8 mouse cellular contexts compared by ENCODE assay signal in genomic region chr11:119941794-119942193, GRCm38 (mm10). TPM values are rescaled to one million over a fixed set of nuclear protein-coding genes. Genes with fewer than 3 reads are reported as not detected.
DNase-seq lines count a peak whose midpoint lies in the region; ATAC-seq and TF ChIP-seq lines count a peak whose summit lies in the region.

No protein-coding gene starts in this region.

- H3K36me3 ChIP-seq in heart, embryonic 10.5 days = no peaks in the 10 kb centered on the region
- no peaks in the 10 kb centered on the region for H3K36me3 ChIP-seq in CH12.LX (replicated peaks in 1 of 2; ENCODE audit: control insufficient read depth in 1 of 2, insufficient read depth in 1 of 2, low read length in 1 of 2)
- H3K36me3 ChIP-seq in forebrain, embryonic 14.5 days (ENCODE audit: control insufficient read depth, insufficient read depth, low read length) = no peaks in the 10 kb centered on the region
- no peaks in the 10 kb centered on the region for H3K36me3 ChIP-seq in liver, embryonic 15.5 days (replicated peaks)

- WGBS in heart, embryonic 10.5 days = 7% methylated on average over 8 of the region's 8 CpGs
- 2% methylated on average over 8 of the region's 8 CpGs for WGBS in forebrain, embryonic 14.5 days
- WGBS in liver, embryonic 15.5 days (ENCODE audit: insufficient replicate concordance) = 15% methylated on average over 8 of the region's 8 CpGs

- H3K9me3 ChIP-seq in heart, embryonic 10.5 days = no peaks in the 10 kb centered on the region
- H3K9me3 ChIP-seq in CH12.LX (replicated peaks; ENCODE audit: low read length) = no peaks in the 10 kb centered on the region
- no peaks in the 10 kb centered on the region for H3K9me3 ChIP-seq in forebrain, embryonic 14.5 days (replicated peaks; ENCODE audit: control insufficient read depth, low read length)
- no peaks in the 10 kb centered on the region for H3K9me3 ChIP-seq in liver, embryonic 15.5 days (replicated peaks)

- in situ Hi-C loops in CH12.LX (cut with MboI; ENCODE audit: low pct_ligation_motif_present, low pct_unique_long_range_greater_than_20kb, low sequenced_read_pairs) = no loop called here

- TF ChIP-seq POLR2A in CH12.LX (IDR thresholded peaks at IDR 0.05; ENCODE audit: low read depth, low read length) = no peak

- H3K4me1 ChIP-seq in heart, embryonic 10.5 days = peaks cover 84% of the 10 kb centered on the region
- H3K4me1 ChIP-seq in CH12.LX (ENCODE audit: control insufficient read depth in 1 of 2, insufficient read depth in 2 of 2) = peaks cover 5 to 46% of the 10 kb centered on the region in 2 experiments
- peaks cover 27% of the 10 kb centered on the region for H3K4me1 ChIP-seq in forebrain, embryonic 14.5 days (ENCODE audit: control insufficient read depth, insufficient read depth, low read length)
- peaks cover 83% of the 10 kb centered on the region for H3K4me1 ChIP-seq in liver, embryonic 15.5 days (replicated peaks)

- TF ChIP-seq EP300 in CH12.LX (IDR thresholded peaks at IDR 0.05; ENCODE audit: low read length) = no peak

- H3K9ac ChIP-seq in CH12.LX (ENCODE audit: insufficient read depth, low read depth) = peak overlapping the region; percentile 7; the same call in 1 of the 2 replicates
- peak overlapping the region; percentile 71 for H3K9ac ChIP-seq in forebrain, embryonic 14.5 days (ENCODE audit: low read length)
- no peak overlapping the region for H3K9ac ChIP-seq in liver, embryonic 15.5 days

- dilution Hi-C loops in CH12.LX (cut with MboI; ENCODE audit: extremely low pct_ligation_motif_present, extremely low pct_unique_long_range_greater_than_20kb, low sequenced_read_pairs) = no loop called here

- no peaks in the 10 kb centered on the region for H3K79me2 ChIP-seq in CH12.LX (replicated peaks; ENCODE audit: control insufficient read depth, extremely low read depth, insufficient read depth, poor library complexity, severe bottlenecking)

- TF ChIP-seq CTCF in CH12.LX (conservative IDR thresholded peaks at IDR 0.05 in 1 of 2, IDR thresholded peaks at IDR 0.05 in 1 of 2; ENCODE audit: low read depth in 2 of 2, low read length in 2 of 2) = no peak

- H3K27me3 ChIP-seq in heart, embryonic 10.5 days (ENCODE audit: insufficient read depth, poor library complexity, severe bottlenecking) = peaks cover 63% of the 10 kb centered on the region
- H3K27me3 ChIP-seq in CH12.LX (replicated peaks) = peaks cover 52% of the 10 kb centered on the region
- no peaks in the 10 kb centered on the region for H3K27me3 ChIP-seq in forebrain, embryonic 14.5 days (replicated peaks; ENCODE audit: control insufficient read depth, insufficient read depth, low read length)
- H3K27me3 ChIP-seq in liver, embryonic 15.5 days = peaks cover 83% of the 10 kb centered on the region

- peak overlapping the region; percentile 90; the same call in 1 of the 2 replicates for H3K27ac ChIP-seq in heart, embryonic 10.5 days
- no peak overlapping the region for H3K27ac ChIP-seq in CH12.LX (ENCODE audit: insufficient read depth, low read depth)
- peak overlapping the region; percentile 82 for H3K27ac ChIP-seq in forebrain, embryonic 14.5 days (ENCODE audit: low read depth, low read length)
- H3K27ac ChIP-seq in liver, embryonic 15.5 days (replicated peaks) = no peak overlapping the region

- ATAC-seq in forebrain, embryonic 14.5 days = no peak
- ATAC-seq in liver, embryonic 15.5 days (ENCODE audit: insufficient read depth) = no peak
- ATAC-seq in megakaryocyte-erythroid progenitor cell, adult 5-6 weeks (replicated peaks; ENCODE audit: low FRiP score, low TSS enrichment, poor library complexity, severe bottlenecking) = no peak

- H3K4me3 ChIP-seq in heart, embryonic 10.5 days = peak overlapping the region; percentile 80
- H3K4me3 ChIP-seq in CH12.LX (replicated peaks in 1 of 3; ENCODE audit: low read depth in 2 of 3, low read length in 2 of 3, poor library complexity in 1 of 3) = peak overlapping the region in 2 of 3 experiments; percentile 5 to 50
- peak overlapping the region; percentile 70 for H3K4me3 ChIP-seq in forebrain, embryonic 14.5 days (ENCODE audit: low read depth, low read length)
- peak overlapping the region; percentile 67 for H3K4me3 ChIP-seq in liver, embryonic 15.5 days (replicated peaks)

- DNase-seq in heart, embryonic 10.5 days (ENCODE audit: low spot score) = no peak
- DNase-seq in heart, adult 8-10 months (ENCODE audit: low spot score) = no peak
- no peak for DNase-seq in CH12.LX (ENCODE audit: extremely low read depth)
- DNase-seq in forebrain, embryonic 14.5 days (ENCODE audit: low spot score) = peak; percentile 27
- DNase-seq in urinary bladder, postnatal 25 days (ENCODE audit: low spot score) = no peak
- DNase-seq in layer of hippocampus, postnatal 36 days = no peak

- TF ChIP-seq RAD21 in CH12.LX (IDR thresholded peaks at IDR 0.05; ENCODE audit: low read depth, low read length) = no peak

- peak overlapping the region; percentile 97 for H3K4me2 ChIP-seq in CH12.LX (ENCODE audit: insufficient read depth, low read depth, poor library complexity, severe bottlenecking)
- peak overlapping the region; percentile 97 for H3K4me2 ChIP-seq in forebrain, embryonic 14.5 days (ENCODE audit: low read length)
- peak overlapping the region; percentile 97 for H3K4me2 ChIP-seq in liver, embryonic 15.5 days

TF ChIP-seq in CH12.LX, 34 proteins besides CTCF, POLR2A, EP300 and RAD21:
- TF ChIP-seq TBP (conservative IDR thresholded peaks at IDR 0.05; ENCODE audit: low read depth, low read length) (no peak), PAX5 (IDR thresholded peaks at IDR 0.05; ENCODE audit: low read length) (no peak), NELFE (IDR thresholded peaks at IDR 0.05; ENCODE audit: low read depth, low read length) (no peak)

RNA-seq across cellular contexts. Expression of gene Baiap2, which starts 0.8 kb away (rescaled TPM):
- polyA plus RNA-seq in heart, embryonic 10.5 days (2016; fragmentation: Nextera tagmentation; extraction: Ambion mirVana) = 11.6 and 13.1 TPM in 2 replicates
- 10 to 100 TPM in 1 of 4 experiments, 1 to 10 TPM in 3; 4.8 to 10.0 (median 5.8) TPM for total RNA-seq in heart, adult 8-10 months (2022)
- total RNA-seq in CH12.LX (2012; rRNA removed) (6.7 and 9.9 TPM in 2 replicates), CH12.LX (2014; rRNA removed) (3.2 and 3.4 TPM in 2 replicates)
- polyA plus RNA-seq in CH12.LX (2012; ENCODE audit: insufficient read length, low read depth) = 5.6 and 6.1 TPM in 2 replicates
- 18.7 and 25.2 TPM in 2 replicates for polyA plus RNA-seq in forebrain, embryonic 14.5 days (2014; fragmentation: Nextera tagmentation; extraction: Ambion mirVana)
- 8.0 and 9.4 TPM in 2 replicates for polyA plus RNA-seq in liver, embryonic 15.5 days (2015; fragmentation: Nextera tagmentation; extraction: Ambion mirVana)
- 100 to 1,000 TPM; 246 to 257 TPM for total RNA-seq in layer of hippocampus, postnatal 36 days (2021)
- total RNA-seq in megakaryocyte-erythroid progenitor cell, adult 5-6 weeks (2014; fragmentation: Nextera tagmentation) = 1.0 and 2.3 TPM in 2 replicates
- 1.5 and 17.7 TPM in 2 replicates for total RNA-seq in megakaryocyte-erythroid progenitor cell, adult 5-6 weeks (2017)

RNA-seq across cellular contexts. Expression of gene Chmp6, which starts 28.6 kb away (rescaled TPM):
- 86.7 and 96.6 TPM in 2 replicates for polyA plus RNA-seq in heart, embryonic 10.5 days (2016; fragmentation: Nextera tagmentation; extraction: Ambion mirVana)
- total RNA-seq in heart, adult 8-10 months (2022) = 10 to 100 TPM; 29.9 to 33.7 (median 30.4) TPM
- total RNA-seq in CH12.LX (2012; rRNA removed) = 59.7 and 67.2 TPM in 2 replicates
- total RNA-seq in CH12.LX (2014; rRNA removed) = 63.2 and 70.6 TPM in 2 replicates
- polyA plus RNA-seq in CH12.LX (2012; ENCODE audit: insufficient read length, low read depth) = 50.3 and 67.9 TPM in 2 replicates
- polyA plus RNA-seq in forebrain, embryonic 14.5 days (2014; fragmentation: Nextera tagmentation; extraction: Ambion mirVana) = 90.0 and 92.7 TPM in 2 replicates
- polyA plus RNA-seq in liver, embryonic 15.5 days (2015; fragmentation: Nextera tagmentation; extraction: Ambion mirVana) = 25.4 and 29.5 TPM in 2 replicates
- 10 to 100 TPM; 33.3 to 38.4 TPM for total RNA-seq in layer of hippocampus, postnatal 36 days (2021)
- 13.6 and 25.2 TPM in 2 replicates for total RNA-seq in megakaryocyte-erythroid progenitor cell, adult 5-6 weeks (2014; fragmentation: Nextera tagmentation)
- total RNA-seq in megakaryocyte-erythroid progenitor cell, adult 5-6 weeks (2017) = 17.7 and 92.3 TPM in 2 replicates

Comparison
In these comparisons a context has a peak if more than half of its experiments do, and no peak if none do; other contexts are left out.
1. H3K27ac ChIP-seq: peak in heart, embryonic 10.5 days (single experiment) and forebrain, embryonic 14.5 days (single experiment); none in CH12.LX (single experiment) and liver, embryonic 15.5 days (single experiment).
2. H3K4me3 ChIP-seq: peak in every context shown above with its lines; median percentile 80 in heart, embryonic 10.5 days; 70 in forebrain, embryonic 14.5 days; 67 in liver, embryonic 15.5 days; 28 in CH12.LX.
3. RNA of gene Baiap2, which starts 0.8 kb away (total RNA-seq): 246 to 257 TPM in layer of hippocampus, postnatal 36 days; 1.0 to 17.7 TPM in megakaryocyte-erythroid progenitor cell, adult 5-6 weeks, 3.2 to 9.9 TPM in CH12.LX and 4.8 to 10.0 TPM in heart, adult 8-10 months; every median in the first group is over 10 times any median in the second.
4. Peak in every context shown above with its lines, with median percentiles within 50 percentile points of each other: H3K4me2 ChIP-seq.